Mouse (Mus musculus) liver, postnatal 0 days (tissue): ENCODE data around the gene Gm20696.

Source experiments
- CTCF ChIP-seq: sonication (generic); IDR thresholded peaks from 2 replicates; pipeline ENCODE4 v1.5.1; 2016; ENCODE audit warnings: antibody characterized with exemption, low read depth
- EP300 ChIP-seq: IDR thresholded peaks from 2 replicates; pipeline ENCODE4 v1.6.1; 2016; ENCODE audit warnings: antibody characterized with exemption, low read depth, mild to moderate bottlenecking

DNA sequence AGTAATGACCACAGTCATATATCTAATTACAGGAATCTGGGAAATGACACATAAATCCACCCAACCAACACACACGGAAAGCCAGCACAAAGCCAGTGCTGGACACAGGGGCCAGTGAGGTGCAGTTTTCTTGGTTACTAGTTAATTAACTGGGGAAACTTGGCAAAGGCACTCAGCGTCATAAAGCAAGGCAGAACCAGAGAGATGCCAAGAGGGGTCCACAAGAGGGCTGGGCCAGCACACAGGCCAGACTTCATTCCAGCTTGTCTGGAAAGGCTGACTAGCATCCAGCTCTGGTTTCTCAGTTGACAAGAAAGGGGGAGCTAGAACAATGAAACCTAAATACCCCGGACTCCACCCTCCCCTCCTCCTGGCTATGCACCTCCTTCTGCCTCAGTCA is 33.9 kb upstream of the Gm20696 start:
- TF ChIP-seq CTCF (no peak), EP300 (no peak)
